Mouse (Mus musculus): ENCODE results near the gene Pth2.
"Not testable (repeated sequence)": the region's sequence is repeated elsewhere in the genome, so short reads cannot be mapped to it uniquely, and the experiment has no call there.

Gene Pth2

DNA sequence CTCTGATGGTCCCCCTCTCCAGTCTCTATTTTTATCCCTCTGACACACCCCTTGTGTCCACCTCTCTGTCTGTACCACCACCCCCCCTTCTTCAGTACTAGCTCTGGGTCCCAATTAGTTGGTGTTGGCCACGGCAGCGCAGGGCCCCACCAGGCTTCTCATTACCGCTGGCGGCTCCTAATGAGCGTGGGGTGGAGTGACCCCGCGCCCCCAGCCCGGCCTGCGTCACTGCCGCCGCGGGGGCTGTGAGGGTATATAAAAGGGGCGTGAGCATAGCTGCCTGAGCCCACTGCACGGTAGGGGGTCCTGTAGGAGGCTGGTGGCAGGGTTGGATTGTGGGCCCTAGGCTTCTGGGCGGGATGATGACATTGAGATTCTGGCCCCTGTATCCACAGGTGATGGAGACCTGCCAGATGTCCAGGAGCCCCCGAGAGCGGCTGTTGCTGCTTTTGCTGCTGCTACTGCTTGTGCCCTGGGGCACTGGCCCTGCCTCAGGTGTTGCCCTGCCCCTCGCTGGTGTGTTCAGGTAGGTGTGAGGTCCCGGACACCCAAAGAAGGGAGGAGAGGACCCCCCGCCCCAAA is at the start of gene Pth2:
Gene Pth2 (plus strand): TSS at position 100 of the 582 bp plus-strand sequence.
- DNase-seq: no peak

DNA sequence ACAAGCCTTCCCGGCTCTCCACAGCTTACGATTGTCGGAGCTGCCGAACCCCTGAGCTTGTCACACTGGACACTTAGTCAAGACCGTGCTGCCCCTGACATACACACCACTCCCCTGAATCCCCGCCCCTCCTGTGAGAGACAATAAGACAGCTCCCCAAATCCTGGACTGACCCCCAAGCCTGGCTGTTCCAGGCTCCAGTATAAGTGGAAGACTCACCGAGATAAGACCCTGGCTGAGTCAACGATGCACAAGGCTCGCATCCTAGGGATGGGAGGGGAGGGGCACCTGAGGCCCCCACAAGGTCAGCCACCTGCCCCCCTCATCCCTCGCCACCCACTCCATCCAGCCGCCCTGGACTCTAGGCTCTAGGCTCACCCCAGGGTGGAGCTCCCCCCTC is 48.9 kb upstream of the Pth2 start:
- no peak for DNase-seq

DNA sequence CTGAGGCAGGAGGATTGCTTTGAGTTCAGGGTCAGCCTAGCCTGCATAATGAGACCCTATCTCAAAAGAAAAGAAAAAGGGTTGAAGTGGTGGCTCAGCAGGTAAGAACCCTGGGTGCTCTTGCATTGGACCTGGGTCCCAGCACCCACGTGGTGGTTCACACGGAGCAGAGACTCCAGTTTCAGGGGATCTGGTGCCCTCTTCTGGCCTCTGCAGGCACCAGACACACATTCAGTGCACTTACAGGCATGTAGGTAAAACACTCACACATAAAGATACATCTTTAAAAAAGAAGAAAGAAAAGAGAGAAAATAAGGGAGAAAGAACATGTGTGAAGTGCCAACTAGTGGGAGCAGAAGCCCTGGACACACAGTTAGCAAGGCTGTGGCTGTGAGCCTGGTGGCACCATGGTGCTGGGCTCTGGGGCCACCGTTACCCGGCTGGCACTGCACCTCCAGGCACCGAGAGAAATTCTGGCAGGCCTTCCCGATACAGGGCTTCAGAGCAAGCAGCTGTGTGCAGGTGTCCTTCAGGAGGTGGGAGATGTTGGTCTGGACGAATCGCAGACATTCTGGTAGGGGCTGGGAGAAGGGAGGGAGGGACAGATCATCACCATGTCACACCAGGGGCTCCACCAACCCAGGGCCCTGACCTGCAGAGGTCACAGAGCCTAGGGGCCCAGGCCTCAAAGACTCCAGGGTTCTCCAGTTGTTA is 47.2 kb upstream of the Pth2 start:
- no peak for DNase-seq

DNA sequence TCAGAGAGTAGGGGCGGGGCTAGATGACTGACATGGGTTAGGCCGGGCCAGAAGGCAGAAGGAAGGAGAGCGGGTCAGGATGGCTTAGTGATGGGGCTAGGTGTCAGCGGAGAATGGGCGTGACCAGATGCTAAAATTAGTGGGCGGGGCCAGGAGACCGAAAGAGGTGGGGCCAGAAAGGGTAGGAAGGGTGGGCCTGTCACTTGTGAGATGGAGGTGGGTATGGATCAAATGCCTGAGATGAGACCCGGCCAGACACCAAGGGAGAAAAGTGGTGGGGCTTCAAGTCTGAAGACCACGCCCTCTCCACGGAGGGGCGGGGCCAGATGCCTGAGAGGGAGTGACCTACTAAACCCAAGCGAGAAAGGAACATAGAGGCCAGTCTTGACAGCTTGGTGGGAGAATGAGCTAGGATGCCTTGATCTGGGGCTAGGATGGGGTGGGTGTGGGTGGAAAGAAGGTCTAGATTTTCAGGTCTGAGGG is 46.2 kb upstream of the Pth2 start:
- no peak for DNase-seq

DNA sequence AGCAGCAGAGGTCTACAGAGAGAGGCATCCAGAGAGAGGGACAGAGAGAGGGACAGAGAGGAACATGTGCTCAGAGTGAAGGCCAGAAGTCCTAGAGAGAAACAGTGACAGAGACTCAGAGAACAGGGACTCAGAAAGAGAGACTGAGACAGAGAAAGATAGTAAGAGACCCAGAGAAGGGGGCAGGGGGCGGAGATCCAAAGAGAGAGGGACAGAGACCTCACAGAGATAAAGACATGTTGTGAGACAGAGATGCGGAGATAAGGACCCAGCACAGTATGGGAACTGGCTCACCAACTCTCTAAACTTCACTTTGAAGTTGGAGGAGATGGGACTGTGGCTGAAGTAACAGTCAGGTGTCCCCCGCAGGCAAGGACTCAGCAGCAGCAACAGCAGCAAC is 45.4 kb upstream of the Pth2 start:
- DNase-seq: no peak

DNA sequence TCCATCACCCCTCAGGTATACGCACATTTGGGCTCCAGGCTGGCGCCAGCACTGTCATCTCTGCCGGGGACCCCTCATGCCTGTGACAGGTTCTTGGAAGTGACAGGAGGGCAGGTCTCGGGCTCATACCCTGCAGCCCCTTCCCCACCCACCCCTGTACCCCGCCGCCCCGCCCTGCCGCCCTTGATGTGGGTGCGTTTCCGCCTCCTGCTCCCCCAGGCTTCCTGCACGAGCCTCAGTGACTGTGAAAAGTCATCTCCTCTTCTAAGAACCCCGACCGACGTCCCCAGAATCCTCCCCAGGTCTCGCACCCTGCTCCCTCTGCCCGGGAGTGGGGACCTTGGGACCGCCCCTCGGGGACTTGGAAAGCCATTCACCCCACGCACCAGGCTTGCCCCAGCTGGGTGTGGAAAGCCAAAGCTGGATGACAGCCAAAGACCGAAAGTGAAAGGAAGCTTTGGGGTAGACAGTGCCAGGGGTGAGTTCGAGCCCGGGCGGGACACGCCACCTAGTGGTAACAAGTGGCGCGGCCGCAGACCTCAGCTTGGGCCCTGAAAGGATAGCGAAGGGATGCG is 44.7 kb upstream of the Pth2 start, which contains the start of the genes Gm45713 and Flt3l:
Gene Gm45713 (minus strand): TSS at position 239 of the 575 bp plus-strand sequence.
Gene Flt3l (minus strand): TSS at position 440 of the 575 bp plus-strand sequence.
- DNase-seq: peak; percentile 90

DNA sequence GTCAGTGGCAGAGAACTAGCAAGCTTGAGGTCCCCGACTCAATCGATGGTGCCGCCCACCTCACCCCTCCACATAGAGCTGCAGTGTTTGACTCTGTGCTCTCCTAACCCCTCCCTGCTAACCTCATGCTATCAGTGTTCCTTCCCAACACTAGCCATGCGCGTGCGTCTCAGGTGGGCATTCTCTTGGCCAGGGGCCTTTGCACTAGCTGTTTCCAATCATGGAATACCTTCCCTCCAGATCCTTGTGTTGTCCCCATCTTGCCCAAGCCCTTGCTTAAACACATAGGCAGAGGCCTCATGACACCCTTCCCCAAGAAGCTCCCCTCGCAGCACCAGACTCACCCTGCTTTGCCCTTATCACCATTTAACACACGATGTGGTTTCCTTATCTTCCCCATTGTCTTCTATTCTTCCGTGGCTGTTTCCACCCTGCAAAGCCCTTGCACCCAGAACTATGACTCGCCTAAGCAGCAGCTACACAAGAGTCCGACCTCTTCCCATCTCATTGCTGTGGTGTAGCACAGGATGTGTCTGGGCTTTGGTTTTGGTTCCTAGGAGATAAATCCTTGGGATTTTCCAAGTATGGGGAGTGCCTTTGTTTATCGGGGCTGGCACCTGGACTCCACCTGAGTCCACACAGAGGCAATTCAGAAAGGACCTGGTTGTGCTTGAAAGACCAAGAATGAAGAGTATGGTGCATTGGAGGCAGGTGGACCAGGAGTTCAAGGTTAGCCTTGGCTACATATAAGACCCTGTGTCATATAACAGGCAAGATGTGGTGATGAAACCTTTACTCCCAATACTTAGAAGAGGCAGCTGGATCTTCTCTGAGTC is 43.4 kb upstream of the Pth2 start:
- DNase-seq: no peak

DNA sequence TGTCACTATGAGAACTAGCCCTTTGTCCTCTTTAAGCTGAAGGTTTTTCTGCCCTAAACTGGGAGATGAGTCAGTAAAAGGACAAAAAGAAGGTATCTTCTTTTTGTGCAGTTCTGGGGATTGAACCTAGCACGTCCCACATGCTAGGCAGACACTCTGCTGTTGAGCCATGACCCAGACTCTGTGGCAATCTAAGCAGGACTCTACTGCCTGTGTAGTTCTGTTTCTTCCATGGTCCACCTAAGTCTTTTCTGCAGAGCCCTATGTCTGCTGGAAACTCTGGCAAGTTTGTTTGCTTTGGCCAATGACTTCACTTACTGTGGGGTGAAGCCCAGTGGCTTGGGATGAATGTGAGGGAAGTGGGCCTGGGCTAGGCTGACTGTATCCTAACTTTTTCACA is 42.4 kb upstream of the Pth2 start:
- DNase-seq: no peak

DNA sequence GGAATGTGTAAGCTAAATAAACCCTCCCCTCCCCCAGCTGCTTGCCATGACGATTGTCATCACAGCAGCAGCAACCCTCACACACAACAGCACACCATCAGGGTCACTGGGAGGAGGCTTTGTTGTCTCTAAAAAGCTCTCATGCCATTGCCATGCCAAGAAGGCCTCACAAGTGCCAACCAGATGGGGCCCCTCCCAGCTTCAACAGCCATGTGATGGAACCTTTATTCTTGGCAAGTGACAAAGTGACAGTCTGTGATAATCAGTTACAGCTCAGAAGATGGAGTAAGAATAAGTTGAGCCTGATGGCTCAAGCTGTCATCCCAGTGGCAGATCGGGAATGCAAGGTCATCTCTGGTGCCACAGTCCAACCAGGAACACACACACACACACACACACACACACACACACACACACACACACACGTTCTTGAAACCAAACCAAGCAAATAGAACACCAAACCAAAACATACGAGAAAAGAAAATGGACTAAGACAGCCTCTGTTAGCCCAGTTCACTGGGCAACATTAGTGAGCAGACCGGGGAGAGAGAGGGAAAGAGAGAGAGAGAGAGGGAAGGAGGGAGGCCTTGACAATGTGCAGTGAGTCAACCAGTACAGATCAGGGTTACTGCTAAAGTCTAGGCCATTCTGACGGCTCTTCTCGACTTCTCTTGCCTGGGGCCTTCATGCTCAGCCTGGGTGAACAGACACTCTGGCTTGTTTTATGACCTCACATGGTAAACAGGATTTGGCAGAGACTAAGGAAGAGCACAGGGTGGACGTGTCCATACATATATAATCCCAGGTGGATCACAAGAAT is 40.7 kb upstream of the Pth2 start:
- no peak for DNase-seq

DNA sequence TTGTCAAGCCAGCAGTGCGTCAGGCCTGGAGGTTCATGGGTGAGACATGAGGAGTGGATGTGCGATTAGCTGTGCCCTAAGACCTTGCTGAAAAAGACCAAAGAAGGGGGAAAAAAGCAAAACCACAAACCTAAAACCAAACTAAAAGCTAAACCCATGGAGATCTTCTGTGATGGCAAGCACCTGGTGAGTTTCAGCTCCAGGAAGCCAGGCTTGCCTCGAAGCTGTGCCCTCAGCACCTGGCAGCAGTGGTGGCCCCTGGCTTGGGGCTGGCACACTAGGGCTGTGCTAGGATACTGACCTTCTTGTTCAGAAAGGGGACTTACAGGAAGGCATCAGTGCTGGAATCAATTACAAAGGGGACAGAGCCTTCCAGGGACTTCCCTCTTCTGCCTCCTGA is 39.5 kb upstream of the Pth2 start:
- DNase-seq: no peak

DNA sequence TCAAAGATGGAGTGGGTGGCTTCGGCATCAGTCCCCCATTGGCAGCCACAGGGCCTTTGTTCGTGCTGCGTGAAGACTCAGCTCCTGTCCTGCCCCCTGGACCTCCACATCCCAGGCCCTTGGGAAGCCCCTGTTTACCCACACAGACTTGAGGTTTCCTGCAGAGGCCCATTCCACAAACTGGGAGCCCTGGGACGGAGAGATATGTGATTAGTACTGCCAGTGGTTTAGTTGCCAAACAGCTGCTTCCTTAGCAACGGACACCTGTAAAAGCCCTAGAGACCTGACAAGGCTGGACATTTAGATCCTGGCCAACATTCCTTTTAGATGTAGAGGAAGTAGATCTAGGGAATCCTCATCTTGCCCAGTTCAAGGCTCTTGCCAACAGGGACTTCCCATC is 38.9 kb upstream of the Pth2 start:
- no peak for DNase-seq

DNA sequence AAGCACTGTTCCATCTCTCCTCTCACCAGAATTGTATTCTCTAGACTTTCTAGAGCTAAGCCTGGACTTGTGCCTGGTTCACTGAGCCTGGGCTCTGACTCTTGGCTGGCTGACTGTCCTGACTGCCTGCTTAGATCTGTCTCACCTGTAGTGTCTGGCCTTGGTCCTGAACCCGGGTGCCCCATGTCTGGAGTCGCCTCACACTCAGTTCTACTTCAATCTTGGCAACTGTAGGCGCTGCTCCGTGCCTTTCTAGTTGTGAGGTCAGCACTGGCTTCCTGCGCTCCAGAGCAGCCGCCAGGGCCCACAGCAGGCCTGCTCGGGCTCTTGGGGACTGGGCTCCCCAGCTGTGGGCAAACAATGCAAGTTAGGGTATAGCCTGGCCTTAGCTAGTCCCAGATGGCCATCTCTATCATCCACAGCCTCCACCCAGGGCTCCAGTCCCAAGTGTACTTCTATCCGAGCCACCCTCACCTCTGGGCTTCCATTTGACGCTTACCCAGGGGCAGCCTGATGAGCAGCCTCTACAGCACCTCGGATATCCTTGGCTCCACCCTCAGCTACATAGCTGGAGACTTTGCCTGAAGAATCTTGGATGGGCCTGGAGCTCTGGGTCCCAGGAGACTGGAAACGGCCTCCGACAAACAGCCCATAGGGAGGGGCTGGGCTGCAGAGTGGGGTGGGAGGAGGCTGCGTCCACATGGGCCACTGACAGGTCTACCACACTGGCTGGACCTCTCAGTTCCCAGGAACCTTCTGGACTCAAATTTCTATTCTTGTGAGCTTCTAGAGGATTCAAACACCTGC is 36.2 kb upstream of the Pth2 start:
- DNase-seq: no peak

DNA sequence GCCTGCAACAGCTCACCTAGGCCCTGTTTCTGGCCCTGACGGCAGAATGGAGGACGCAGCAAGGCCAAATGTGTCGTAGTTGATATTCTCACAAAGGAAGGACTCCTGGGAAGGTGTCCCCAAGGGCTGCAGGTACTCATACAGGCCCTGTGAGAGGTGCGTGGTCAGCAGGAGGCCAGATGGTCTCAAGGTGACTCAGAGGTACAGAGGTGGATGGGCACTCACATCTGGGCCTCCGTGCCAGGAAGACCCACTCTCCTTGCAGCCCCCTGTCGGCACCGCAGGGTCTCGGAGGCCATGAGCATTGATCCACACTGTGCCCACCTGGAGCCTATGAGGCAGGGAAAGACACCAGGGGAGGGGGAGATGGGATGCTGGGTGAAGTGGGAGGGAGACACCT is 35.3 kb upstream of the Pth2 start:
- DNase-seq: no peak

DNA sequence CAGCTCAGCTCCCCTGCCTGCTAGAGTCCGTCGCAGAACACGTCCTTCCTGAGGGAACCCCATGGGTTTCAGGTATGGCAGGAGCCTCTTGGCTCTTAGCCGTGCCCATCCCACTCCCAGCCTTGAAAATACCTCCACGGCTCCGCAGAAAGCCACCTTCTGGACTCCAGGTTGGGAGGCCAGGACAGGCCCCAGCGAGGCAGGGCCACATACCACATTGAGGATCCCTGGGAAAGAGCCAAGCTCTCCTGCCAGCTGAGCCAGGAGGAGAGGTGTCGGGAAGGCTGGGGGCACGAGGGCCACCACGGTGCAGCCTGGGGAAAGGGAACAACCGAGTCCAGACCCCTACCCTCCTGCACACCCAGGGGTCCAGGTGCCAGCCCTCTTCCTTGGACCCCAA is 33.5 kb upstream of the Pth2 start:
- no peak for DNase-seq

DNA sequence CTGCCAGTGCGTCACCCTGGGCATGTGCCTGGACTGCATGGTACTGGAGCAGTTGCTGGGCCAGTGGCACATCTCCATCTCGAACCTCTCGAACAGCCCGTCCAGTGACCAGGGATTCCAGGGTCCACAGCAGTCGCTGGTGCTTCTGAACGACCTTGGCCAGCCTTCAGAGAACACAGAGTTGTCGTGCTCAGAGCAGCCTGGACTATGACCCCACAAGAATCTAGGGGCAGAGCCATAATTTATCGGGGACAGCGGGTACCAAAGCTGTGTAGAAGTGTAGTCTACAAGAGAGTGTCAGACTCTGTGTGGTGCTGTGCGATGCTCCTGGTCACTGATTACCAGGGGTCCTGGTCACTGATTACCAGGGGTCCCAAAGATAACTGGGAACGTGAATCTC is 32.9 kb upstream of the Pth2 start:
- DNase-seq: no peak

DNA sequence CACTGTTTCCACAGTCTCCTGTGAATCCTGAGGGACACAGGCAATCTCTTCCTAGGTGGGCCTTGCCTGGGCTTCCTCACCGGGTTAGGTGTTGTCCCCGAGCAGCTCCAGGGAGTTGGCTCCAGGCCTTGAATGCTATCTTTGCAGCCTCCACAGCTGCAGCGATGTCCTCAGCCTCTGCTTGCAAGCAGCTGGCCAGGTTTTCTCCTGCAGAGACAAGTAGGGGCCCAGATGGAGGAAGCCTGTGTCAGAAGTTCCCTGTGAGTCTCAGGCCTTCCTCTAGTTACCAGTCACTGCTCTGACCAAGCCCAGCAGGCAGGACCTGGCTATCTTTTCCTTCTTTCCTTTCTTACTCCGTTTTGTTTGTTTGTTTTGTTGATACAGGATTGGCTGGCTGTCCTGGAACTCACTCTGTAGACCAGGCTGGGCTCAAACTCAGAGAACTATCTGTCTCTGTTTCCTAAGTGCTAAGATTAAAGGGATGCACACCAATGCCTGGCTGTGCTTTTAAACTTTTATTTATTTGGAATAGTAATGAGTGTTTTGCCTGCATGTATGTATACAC is 32.2 kb upstream of the Pth2 start:
- DNase-seq: no peak

DNA sequence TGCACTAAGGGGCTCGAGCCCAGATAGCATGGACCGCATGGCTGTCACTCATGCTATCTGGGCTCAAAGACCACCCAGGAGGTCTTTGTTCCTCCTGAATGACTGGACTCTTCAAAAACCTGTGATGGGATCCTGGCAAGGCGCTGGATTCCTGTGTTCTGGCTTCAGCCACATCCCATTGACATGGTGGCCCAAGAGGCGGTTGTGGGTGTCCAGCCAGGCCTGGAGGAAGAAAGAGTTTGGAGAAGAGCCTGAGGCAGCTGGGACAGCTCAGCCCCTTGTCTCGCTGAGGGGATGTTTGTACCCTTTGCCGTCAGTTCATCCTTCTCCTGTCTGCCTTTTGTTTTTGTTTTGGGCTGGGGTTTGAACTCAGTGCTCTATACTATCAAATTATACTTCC is 31.2 kb upstream of the Pth2 start:
- no peak for DNase-seq

DNA sequence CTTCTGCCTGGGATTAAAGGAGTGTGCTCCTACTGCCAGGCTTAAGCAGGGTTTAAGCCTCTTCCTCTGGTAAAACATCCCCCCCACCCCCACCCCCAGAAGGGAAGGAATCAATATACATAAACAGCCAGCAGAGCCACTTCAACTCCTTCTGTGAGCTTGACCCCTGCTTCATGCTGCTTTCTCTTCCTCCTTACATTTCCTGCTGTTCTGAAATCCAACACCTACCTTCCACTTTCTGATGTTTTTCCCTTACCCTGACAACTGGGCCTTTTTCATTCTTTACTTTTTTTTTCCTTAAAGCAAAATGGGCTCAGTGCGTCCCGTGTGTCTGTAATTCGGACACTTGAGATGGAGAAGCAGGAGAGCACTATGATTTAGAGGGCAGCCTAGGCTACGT is 30.5 kb upstream of the Pth2 start:
- no peak for DNase-seq

DNA sequence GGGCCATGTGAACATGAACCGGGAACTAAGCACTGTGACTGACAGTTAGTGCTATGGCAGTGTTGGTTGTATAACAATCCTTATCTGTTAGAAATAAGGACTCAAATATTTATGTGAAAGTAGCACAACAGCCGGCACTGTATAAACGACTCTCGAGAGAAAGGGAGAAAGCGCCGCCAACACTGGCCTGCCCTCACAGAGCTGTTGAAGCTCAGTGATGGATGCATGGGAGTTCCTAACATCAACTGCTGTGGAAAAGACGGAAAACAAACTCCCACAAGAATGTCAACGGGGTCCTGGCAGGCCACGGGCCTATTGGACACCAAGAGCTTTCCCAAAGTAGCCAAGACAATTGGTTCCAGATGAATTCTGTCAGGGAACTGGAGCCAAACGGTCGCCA is 29.5 kb upstream of the Pth2 start:
- no peak for DNase-seq

DNA sequence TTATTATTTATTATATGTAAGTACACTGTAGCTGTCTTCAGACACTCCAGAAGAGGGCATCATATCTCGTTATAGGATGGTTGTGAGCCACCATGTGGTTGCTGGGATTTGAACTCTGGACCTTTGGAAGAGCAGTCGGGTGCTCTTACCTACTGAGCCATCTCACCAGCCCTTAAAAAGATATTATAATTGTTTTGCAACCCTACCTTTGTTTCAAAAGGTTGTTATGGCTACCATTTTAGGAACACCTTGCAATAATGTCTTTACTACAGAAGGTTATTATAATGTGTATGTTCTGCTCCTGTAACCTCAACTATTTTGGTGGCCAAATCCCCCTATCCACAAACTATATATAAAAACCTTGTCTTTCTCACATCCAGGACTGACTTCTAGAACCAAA is 27.7 kb upstream of the Pth2 start:
- DNase-seq: not testable (repeated sequence)

DNA sequence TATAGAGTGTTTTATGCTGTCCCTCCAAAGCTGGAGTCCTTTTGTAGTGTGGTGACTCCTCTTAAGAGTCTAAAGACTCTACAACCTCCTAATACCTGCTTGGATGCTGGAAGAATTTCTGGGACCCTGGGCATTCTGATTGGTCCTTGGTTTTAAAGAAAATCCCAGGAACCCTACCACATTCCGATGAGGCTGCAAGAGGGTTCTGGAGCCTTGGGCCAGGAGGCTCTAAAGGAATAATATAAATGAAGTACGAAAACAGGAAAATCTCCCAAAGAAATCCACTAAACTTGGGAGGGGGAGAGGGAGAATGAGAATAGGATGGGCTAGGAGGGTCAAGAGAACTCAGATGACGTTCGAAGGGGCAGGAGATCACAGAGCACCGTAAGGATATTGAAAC is 27.2 kb upstream of the Pth2 start:
- DNase-seq: no peak

Data from cerebellum, adult 11 months (tissue).